Mouse (Mus musculus): ENCODE data around the gene Ing3.

Gene Ing3

GRCm38 (mm10) chr6:21991151-21991550, 41.8 kb downstream of the Ing3 start:
- no peak for DNase-seq (ENCODE audit: low read depth, low spot score)

DNA sequence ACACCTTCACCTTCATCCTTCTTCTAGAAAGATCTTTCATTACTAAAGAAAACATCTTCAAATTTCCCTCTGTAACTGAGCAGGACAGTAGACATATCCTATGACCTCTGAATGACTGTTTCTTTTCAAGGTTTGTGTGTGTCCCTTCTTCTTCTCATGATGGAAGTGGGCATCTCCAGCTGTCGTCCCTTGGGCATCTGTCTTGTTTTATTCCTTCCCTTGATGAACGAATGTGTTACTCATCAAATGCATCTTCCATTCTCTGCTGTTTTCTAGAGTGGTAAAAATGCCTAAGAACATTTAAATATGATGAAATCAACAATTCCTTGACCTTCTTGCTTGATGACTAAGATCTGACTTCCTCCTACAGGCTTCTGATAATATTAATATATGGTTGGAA, 43.7 kb downstream of the Ing3 start:
- no peak for DNase-seq (ENCODE audit: low read depth, low spot score)

DNA sequence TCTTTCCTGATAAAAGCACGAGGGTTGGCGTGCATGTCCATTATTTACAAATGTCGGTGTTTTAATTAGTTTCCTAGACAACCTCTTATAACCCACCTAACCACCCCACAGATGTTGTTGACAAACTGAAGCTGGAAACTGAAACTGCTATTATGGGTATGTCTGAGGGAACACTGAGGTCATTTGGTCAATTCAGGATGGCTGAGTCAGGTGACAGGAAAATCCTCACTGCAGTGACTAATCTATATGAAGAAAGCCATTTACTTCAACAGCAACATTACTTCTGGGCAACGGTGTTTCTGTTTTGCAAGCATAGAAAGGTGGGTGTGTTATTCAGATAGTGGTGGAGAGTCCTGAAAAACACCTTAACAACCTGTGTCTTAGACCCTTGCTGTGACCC, 48.8 kb downstream of the Ing3 start:
- no peak for DNase-seq (ENCODE audit: low read depth, low spot score)

GRCm38 (mm10) chr6:21999025-21999424, 49.7 kb downstream of the Ing3 start:
- no peak for DNase-seq (ENCODE audit: low read depth, low spot score)

DNA sequence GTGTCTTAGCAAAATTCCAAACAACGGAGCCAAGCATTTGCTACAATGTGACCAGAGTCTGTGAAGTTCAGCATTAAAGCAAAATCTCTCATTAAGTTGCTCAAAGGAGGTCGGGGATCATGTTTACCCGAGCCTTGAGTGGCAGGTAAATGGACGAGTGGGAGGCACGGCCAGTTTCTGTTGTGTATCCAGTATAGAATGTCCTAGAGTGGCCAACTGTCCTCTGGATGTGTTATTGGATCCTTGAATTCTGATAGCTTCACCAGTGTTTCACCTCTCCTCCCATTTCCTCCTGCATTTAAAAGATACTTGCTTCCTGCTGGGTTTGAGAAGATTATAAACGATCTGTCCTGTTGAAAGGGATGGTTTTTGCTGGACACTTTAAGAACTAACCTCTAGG, 50.7 kb downstream of the Ing3 start:
- no peak for DNase-seq (ENCODE audit: low read depth, low spot score)

- no peak for DNase-seq (ENCODE audit: low read depth, low spot score)
These were observed 51.5 kb downstream of the Ing3 start for GRCm38 (mm10) chr6:22000881-22001280.

DNA sequence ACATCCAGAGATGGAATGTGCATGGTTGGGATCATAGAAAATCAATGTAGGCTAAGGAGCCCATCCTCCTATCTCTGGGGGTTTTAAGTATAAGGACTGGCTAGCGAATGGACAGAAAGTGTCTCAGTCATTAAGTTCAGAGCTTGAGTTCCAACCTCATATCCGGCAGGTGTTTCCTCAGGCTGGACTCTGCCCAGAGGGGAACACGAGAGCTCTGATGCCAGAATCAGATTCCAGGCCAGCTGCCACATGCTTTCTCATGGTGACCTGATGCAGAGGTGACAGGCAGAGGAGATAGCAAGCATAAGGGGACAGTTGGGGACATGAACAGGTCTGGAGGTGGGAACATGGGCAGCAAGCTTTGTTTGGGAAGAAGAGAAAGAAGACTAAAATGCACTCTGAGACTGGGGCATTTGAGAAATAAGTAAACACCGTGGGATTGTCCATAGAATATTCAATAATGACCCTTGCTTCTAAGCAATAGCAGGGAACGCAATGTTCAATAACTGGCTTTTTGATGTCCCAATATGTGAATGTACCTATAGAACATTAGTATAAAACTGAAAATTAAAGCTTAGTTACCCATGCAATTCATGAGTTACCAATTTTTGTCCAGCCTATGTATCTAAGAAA, 52.0 kb downstream of the Ing3 start:
- DNase-seq (ENCODE audit: low read depth, low spot score), result no peak

DNA sequence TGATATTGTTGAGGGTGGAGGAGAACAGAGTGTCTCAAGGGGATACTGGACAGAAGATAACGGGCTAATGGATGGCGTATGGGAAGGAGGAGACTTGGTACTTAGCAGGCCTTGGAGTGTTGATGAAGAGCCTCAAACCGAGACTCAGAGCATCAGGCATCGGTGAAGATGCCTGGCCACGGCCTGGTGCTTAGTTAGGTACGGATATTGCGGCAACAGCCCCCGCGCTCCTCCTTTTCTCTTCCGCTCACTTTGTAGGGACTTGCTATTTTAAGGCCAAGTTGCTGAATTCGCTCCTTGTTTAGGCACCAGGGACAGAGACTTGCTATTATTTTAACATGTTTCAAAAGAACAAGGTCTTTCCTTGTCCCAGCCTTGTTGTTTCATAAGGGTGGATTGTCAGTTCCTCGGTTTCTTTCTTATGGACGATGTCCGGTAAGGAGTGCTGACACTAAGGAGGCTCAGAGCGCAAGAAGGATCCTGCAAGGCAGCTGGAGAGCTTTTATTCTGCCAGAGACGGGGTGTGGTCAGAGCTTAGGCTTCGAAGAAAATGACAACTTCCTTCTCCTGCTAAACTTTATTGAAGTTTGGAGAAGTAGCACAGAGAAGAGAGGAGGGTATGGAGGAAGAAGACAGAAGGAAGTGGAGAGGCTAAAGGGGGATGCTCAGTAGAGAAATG, 53.3 kb downstream of the Ing3 start:
- DNase-seq (ENCODE audit: low read depth, low spot score), result peak; percentile 18

GRCm38 (mm10) chr6:22003200-22003587, 53.8 kb downstream of the Ing3 start:
- DNase-seq (ENCODE audit: low read depth, low spot score), result peak; percentile 29

GRCm38 (mm10) chr6:22003959-22004543, 54.7 kb downstream of the Ing3 start:
- DNase-seq (ENCODE audit: low read depth, low spot score), result no peak

DNA sequence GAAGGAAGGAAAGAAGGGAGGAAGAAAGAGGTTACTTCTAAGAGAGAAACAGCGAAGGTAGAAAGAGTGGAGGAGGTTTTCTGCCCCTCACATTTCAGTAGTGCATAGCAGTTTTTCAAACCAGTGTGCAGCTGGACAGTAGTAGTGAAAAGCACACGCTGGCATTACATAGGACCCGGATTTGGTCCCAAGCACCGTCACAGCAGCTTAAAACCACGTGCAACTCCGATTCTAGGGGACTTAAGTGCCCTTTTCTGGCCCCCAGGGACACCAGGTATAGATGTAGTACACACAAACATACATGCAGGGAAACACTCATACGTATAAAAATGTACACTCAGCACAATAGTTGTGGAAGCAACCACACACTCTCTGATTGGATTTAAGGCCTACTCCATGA, 59.0 kb downstream of the Ing3 start:
- DNase-seq (ENCODE audit: low read depth, low spot score), result no peak

DNA sequence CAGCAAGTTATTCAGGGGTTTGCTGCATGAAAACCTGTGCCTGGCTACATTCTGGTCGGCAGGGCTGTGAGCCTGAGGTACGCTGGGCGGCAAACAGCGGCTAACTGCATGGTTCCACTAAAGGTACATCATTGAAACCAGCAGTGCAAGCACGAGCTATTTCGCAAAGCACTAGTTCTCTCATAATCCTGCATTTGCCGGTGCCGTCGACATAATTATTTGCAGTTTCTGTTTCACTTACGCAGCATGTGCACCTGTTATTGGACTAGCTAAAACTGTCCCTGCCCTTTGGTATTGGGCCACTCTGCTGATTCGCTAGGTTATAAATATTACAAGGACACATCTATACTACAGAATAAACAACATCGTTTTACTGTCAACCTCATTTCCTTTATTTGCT, 60.9 kb downstream of the Ing3 start:
- no peak for DNase-seq (ENCODE audit: low read depth, low spot score)

DNA sequence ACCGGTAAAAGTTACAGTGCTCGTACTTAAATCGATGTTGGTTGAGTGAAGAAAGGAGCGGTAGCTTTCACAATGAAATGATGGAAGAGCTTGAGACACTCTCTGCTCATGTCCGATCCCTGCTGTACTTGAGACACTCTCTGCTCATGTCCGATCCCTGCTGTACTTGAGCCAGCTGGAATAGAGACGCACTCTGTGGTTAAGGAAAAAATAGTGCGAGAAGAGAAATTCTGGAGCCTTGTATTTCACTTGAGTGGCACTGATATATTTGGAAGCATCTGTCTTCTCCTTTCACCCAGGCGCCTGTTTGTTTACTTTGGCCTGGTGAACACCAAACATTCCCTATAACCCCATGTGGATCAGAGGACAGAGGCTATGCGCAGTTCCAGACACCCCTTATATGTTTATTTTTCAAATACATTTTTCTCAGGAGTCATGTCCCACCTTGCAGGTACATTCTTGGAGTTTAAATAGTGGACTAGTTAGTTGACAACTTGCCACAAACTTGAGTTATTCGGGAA, 61.5 kb downstream of the Ing3 start:
- DNase-seq (ENCODE audit: low read depth, low spot score), result no peak

GRCm38 (mm10) chr6:22011546-22011945, 62.2 kb downstream of the Ing3 start:
- DNase-seq (ENCODE audit: low read depth, low spot score), result no peak

DNA sequence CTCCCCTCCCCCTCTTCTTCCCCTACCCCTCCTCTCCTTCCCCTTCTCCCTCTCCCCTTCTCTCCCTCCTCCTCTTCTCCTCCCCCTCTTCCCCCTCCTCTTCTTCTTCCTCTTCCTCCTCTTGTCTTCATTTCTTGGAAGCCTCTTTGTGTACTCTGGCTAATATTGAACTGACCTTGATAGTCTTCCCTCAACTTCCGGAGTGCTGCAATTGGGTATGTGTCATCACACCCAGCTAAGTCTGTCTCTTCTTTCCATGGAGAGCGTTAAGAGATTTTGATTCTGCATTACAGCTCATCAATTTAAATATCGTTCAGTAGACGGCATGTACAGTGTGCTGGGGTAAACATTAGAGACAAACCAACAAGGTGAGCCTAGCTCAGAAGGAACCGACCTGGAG, 62.7 kb downstream of the Ing3 start:
- DNase-seq (ENCODE audit: low read depth, low spot score), result no peak

GRCm38 (mm10) chr6:22012501-22012900, 63.1 kb downstream of the Ing3 start:
- no peak for DNase-seq (ENCODE audit: low read depth, low spot score)

GRCm38 (mm10) chr6:22013394-22013793, 64.0 kb downstream of the Ing3 start:
- DNase-seq (ENCODE audit: low read depth, low spot score), result no peak

DNA sequence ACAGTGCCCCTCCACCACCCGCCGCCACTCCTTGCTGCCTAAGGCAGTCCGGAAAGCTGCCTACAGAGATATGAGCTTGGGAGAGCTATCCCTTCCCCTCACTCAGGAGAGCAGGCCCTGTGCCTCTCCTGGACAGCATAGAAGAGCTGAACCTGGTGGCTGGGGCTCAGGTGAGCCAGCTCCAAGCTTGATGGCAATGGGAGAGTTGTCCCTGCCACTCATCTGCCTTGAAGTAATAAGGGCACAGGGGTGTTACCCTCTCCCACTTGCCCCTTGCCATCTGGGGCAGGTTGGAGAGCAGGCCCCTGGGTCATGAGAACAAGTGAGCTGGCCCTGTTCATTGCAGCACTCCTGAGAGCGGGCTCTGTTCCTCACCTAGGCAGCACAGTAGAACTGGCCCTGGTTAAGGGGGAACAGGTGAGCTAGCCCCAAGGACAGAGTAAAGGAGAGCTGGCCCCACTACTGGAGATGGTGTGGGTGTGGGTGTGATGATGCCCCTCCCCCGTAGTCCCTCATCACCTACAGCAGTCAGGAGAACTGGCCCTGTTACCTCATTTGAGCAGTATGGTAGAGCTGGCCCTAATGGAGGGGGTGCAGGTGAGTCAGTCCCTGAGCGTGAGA, 65.0 kb downstream of the Ing3 start:
- peak; percentile 10 for DNase-seq (ENCODE audit: low read depth, low spot score)

GRCm38 (mm10) chr6:22017631-22018030, 68.3 kb downstream of the Ing3 start:
- no peak for DNase-seq (ENCODE audit: low read depth, low spot score)

DNA sequence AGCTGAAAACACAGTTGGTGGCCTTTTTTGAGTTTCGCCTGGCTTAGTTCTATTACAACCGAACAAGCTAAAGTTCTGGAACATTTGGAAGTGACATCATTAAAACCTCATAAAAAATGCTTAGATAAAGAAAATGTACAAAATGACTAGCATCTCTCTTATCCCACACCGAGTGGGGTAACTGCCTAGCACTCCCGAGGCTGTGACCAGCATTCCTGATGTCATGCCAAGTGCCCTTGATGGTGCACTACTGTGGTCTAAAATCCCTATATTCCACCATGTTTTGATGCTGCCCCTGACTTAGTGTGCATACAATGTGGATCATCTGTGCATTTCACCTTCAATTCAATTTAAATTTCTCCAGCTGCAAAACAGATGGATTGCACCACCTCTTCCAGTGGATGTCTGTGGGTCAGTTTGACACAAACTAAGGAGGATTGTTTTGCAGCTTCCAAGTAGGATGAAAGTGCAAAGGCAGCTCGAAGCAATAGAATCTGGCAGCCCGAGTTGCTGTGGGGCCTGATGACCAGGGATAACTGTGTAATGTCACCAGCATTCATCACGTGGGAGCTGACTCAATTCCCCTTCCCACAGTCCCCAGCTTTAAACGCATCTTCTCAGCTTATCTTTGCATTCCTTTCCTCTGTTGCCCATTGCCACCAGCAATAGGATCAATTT, 69.5 kb downstream of the Ing3 start:
- no peak for DNase-seq (ENCODE audit: low read depth, low spot score)

- no peak for DNase-seq (ENCODE audit: low read depth, low spot score)
These were observed 70.3 kb downstream of the Ing3 start for GRCm38 (mm10) chr6:22019637-22020036.

DNA sequence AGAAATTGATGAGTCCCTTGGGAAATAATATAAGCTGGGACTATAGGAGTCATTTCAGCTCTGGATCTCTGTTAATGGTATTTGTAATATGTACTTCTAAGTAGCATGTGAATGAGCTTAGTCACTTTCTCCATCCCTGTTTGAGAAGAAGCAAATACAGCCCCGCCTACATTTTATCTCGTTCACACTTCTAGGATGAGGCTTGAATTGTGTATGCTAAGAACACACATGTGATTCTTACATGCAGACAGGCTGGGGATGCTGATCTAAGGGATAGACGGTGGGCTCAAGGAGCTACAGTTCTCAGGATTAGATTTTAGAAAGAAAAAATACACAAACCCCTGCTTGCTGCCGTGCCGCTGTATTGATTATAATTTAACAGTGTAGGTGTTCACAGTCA, 71.3 kb downstream of the Ing3 start:
- DNase-seq (ENCODE audit: low read depth, low spot score), result no peak
